Mouse (Mus musculus) liver, embryonic 14 days (tissue): Measurements from ENCODE around the gene Sult6b2. TPM values are rescaled to one million over a fixed set of nuclear protein-coding genes. Genes with fewer than 3 reads are reported as not detected.

Experiments
- polyA plus RNA-seq: library from polyadenylated mRNA; depleted of rRNA; stranded (reverse); fragments of >200 nt; gene quantifications from 2 replicates; pipeline ENCODE4 v1.2.3, GENCODE M21; 2012; rRNA removed

The Sult6b2 gene
- polyA plus RNA-seq: not detected in 2 replicates

DNA sequence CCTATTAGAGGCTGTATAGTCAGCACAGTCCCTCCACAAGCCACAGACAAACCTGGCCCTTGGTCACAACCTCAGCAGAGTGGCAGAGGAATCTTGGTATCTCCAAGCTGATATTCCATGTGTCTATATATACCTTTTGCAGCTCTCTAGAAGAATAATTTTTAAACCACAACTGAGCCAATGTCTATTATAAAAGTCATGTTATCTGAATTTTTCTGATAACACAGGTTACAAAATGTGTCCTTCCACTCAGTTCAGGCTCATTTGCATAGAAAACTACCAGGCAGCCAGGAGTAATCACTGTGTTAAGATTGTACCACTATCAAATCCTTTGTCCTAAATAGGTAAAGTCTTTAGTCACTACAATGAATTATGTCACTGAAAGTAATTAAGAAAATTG is at the start of gene Sult6b2:
Gene Sult6b2 (minus strand): TSS at position 101 of the 400 bp plus-strand sequence.

GRCm38 (mm10) chr6:142756507-142757333 is 47.6 kb downstream of the Sult6b2 start, which contains the start of gene Cmas:
Cmas (plus strand) TSS chr6:142756686.

Other genes starting within 250 kb of the Sult6b2 start
- gene Kcnj8, start 232.9 kb downstream of the Sult6b2 start, polyA plus RNA-seq: 0.78 and 0.90 TPM in 2 replicates
- gene Abcc9, start 102.2 kb downstream of the Sult6b2 start, polyA plus RNA-seq: 2.0 and 2.2 TPM in 2 replicates
- 79.0 and 91.8 TPM in 2 replicates for gene Cmas, start 47.8 kb downstream of the Sult6b2 start, polyA plus RNA-seq
- 0.06 and 0.10 TPM in 2 replicates for gene St8sia1, start 159.9 kb upstream of the Sult6b2 start, polyA plus RNA-seq